17 mouse cellular contexts compared by ENCODE assay signal in the genomic region with DNA sequence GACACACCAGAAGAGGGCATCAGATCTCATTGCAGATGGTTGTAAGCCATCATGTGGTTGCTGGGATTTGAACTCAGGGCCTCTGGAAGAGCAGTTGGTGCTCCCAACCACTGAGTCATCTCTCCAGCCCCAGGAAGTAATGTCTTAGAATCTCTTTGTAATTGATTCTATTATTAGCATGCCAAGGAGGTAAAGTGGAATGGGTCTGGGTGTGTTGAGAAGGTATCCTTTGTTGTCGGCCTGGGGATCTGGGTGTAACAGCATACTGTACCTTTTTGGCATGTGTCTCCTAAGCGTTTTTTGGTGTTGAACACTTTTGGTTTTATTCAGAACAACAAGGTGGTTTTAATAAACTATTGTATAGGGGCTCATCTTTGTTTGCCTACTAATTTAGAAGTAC.
"Had no signal": no experiment of that assay in that cellular context is flagged by ENCODE, and none has a peak within 500 bp of the region (broad histone marks: within the 10 kb centered on the region; RNA-seq: fewer than 3 reads in every experiment).

No protein-coding gene starts in this region.

- H3K27ac ChIP-seq: midbrain, embryonic 10.5 days; midbrain, embryonic 12.5 days; neural tube, embryonic 13.5 days; neural tube, embryonic 15.5 days had no signal

- H3K9ac ChIP-seq: lung, embryonic 14.5 days; midbrain, embryonic 12.5 days; neural tube, embryonic 13.5 days; neural tube, embryonic 15.5 days had no signal

- H3K9me3 ChIP-seq: midbrain, embryonic 10.5 days; midbrain, embryonic 12.5 days; neural tube, embryonic 13.5 days; neural tube, embryonic 15.5 days had no signal

- H3K27me3 ChIP-seq: neural tube, embryonic 13.5 days; neural tube, embryonic 15.5 days had no signal

- H3K4me3 ChIP-seq: midbrain, embryonic 10.5 days; midbrain, embryonic 12.5 days; myocyte; neural tube, embryonic 13.5 days; neural tube, embryonic 15.5 days had no signal

- H3K4me1 ChIP-seq: midbrain, embryonic 12.5 days had no signal

- ATAC-seq: midbrain, embryonic 16.5 days had no signal

- H3K4me2 ChIP-seq: lung, embryonic 14.5 days; midbrain, embryonic 12.5 days; neural tube, embryonic 13.5 days; neural tube, embryonic 15.5 days had no signal

- DNase-seq: lung, adult 18-20 months; lung, embryonic 14.5 days; lung, postnatal 10 days; lung, postnatal 4 days; midbrain, embryonic 14.5 days; right cerebral cortex, postnatal 25 days; right cerebral cortex, postnatal 4 days; spleen, adult 18-20 months; thymus, adult 2 months; thymus, postnatal 25 days; thymus, postnatal 4 days had no signal

- H3K36me3 ChIP-seq: midbrain, embryonic 10.5 days; midbrain, embryonic 12.5 days; neural tube, embryonic 13.5 days; neural tube, embryonic 15.5 days had no signal
